Mouse (Mus musculus): ENCODE measurements around the gene Hist1h2bj. TPM values are rescaled to one million over a fixed set of nuclear protein-coding genes. Genes with fewer than 3 reads are reported as not detected.

Hist1h2bj gene
- polyA plus RNA-seq, 1 experiment from 2014 or later, result 7.7 TPM

GRCm38 (mm10) chr13:22009642-22010041, 33.4 kb upstream of the Hist1h2bj start, which contains the start of gene Prss16:
Gene Prss16 (minus strand): TSS chr13:22009742.
- H3K9me3 ChIP-seq (ENCODE audit: control insufficient read depth, low read length), result no peaks in the 10 kb centered on the region
- H3K9ac ChIP-seq (ENCODE audit: low read depth, low read length), result no peak within 1 kb of the TSS
- ATAC-seq, result no peak
- H3K27me3 ChIP-seq (replicated peaks; ENCODE audit: control insufficient read depth, insufficient read depth, low read length), result peaks cover 66% of the 10 kb centered on the region
- H3K4me3 ChIP-seq (ENCODE audit: low read length), result no peak within 1 kb of the TSS
- H3K36me3 ChIP-seq (ENCODE audit: control insufficient read depth, insufficient read depth, low read length), result no peaks in the 10 kb centered on the region
- no peak within 1 kb of the TSS for H3K4me2 ChIP-seq (ENCODE audit: low read depth, low read length)
- H3K4me1 ChIP-seq (ENCODE audit: control insufficient read depth, insufficient read depth, low read length), result peaks cover 22% of the 10 kb centered on the region; the same call in 1 of the 2 replicates
- 43% methylated on average over 7 of the region's 7 CpGs for WGBS
- no peak within 1 kb of the TSS for H3K27ac ChIP-seq (ENCODE audit: low read length)

GRCm38 (mm10) chr13:22013716-22014115, 29.3 kb upstream of the Hist1h2bj start:
- ATAC-seq, result no peak
- H3K9ac ChIP-seq (ENCODE audit: low read depth, low read length), result no peak overlapping the region
- no peaks in the 10 kb centered on the region for H3K9me3 ChIP-seq (ENCODE audit: control insufficient read depth, low read length)
- peaks cover 44% of the 10 kb centered on the region for H3K27me3 ChIP-seq (replicated peaks; ENCODE audit: control insufficient read depth, insufficient read depth, low read length)
- H3K36me3 ChIP-seq (ENCODE audit: control insufficient read depth, insufficient read depth, low read length), result no peaks in the 10 kb centered on the region
- H3K4me3 ChIP-seq (ENCODE audit: low read length), result 0 out of 2 replicates have a peak overlapping the region, but pooled peaks have one; percentile 2
- peaks cover 11% of the 10 kb centered on the region; the same call in 1 of the 2 replicates for H3K4me1 ChIP-seq (ENCODE audit: control insufficient read depth, insufficient read depth, low read length)
- H3K27ac ChIP-seq (ENCODE audit: low read length), result no peak overlapping the region
- WGBS, result 19% methylated on average over 13 of the region's 13 CpGs
- H3K4me2 ChIP-seq (ENCODE audit: low read depth, low read length), result no peak overlapping the region

GRCm38 (mm10) chr13:22014411-22014845, 28.6 kb upstream of the Hist1h2bj start:
- no peak overlapping the region for H3K9ac ChIP-seq (ENCODE audit: low read depth, low read length)
- no peaks in the 10 kb centered on the region for H3K9me3 ChIP-seq (ENCODE audit: control insufficient read depth, low read length)
- peaks cover 12% of the 10 kb centered on the region; the same call in 1 of the 2 replicates for H3K4me1 ChIP-seq (ENCODE audit: control insufficient read depth, insufficient read depth, low read length)
- peak overlapping the region; percentile 47 for H3K4me2 ChIP-seq (ENCODE audit: low read depth, low read length)
- 15% methylated on average over 17 of the region's 17 CpGs for WGBS
- peaks cover 37% of the 10 kb centered on the region for H3K27me3 ChIP-seq (replicated peaks; ENCODE audit: control insufficient read depth, insufficient read depth, low read length)
- H3K27ac ChIP-seq (ENCODE audit: low read length), result no peak overlapping the region
- no peak; the same call in 1 of the 2 replicates for ATAC-seq
- H3K36me3 ChIP-seq (ENCODE audit: control insufficient read depth, insufficient read depth, low read length), result no peaks in the 10 kb centered on the region
- H3K4me3 ChIP-seq (ENCODE audit: low read length), result peak overlapping the region; percentile 27

DNA sequence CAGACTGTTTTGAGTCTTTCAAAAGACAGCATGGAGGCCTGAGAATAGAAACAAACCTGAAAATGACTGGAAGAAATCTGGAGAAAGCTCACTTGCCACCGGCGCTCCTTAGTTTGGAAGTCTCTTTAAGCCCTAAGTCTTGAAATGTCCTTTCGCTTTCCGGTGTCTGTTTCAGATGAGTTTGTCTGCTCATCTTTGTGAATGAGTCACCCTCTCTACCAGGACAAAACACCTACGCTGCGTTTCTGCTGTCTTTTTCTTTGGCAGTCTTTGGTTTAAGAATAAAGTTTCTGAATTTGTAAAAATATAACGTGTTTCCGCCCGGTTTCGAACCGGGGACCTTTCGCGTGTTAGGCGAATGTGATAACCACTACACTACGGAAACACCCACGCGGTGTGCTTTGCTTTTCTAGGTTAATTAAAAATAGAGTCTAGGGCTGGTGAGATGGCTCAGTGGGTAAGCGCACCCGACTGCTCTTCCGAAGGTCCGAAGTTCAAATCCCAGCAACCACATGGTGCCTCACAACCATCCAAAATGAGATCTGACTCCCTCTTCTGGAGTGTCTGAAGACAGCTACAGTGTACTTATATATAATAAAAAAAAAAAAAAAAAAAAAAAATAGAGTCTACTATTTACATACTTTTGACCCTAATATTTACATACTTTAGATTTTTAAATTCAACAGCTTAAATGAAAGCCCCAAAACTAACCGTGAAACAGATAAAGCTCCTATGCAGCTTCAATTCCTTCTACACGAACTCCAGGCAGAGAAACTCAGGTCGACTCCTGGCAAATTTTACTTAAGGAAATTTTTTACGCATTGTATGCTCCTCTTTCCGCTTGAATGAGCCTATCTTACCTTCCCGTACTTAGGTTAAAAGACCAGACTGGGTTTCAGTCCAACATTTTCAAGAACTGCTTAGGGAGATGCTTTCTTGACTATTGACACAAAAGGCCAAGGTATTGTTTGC, 27.2 kb upstream of the Hist1h2bj start:
- Histone ChIP-seq H3K9me3 (ENCODE audit: control insufficient read depth, low read length) (no peaks in the 10 kb centered on the region), H3K4me2 (ENCODE audit: low read depth, low read length) (peak overlapping the region; percentile 38; the same call in 1 of the 2 replicates), H3K27me3 (replicated peaks; ENCODE audit: control insufficient read depth, insufficient read depth, low read length) (peaks cover 26% of the 10 kb centered on the region), H3K9ac (ENCODE audit: low read depth, low read length) (no peak overlapping the region), H3K27ac (ENCODE audit: low read length) (no peak overlapping the region), H3K36me3 (ENCODE audit: control insufficient read depth, insufficient read depth, low read length) (no peaks in the 10 kb centered on the region), H3K4me3 (ENCODE audit: low read length) (peak overlapping the region; percentile 22), H3K4me1 (ENCODE audit: control insufficient read depth, insufficient read depth, low read length) (peaks cover 16% of the 10 kb centered on the region; the same call in 1 of the 2 replicates)
- ATAC-seq, result peak; percentile 84
- 15% methylated on average over 27 of the region's 27 CpGs for WGBS

DNA sequence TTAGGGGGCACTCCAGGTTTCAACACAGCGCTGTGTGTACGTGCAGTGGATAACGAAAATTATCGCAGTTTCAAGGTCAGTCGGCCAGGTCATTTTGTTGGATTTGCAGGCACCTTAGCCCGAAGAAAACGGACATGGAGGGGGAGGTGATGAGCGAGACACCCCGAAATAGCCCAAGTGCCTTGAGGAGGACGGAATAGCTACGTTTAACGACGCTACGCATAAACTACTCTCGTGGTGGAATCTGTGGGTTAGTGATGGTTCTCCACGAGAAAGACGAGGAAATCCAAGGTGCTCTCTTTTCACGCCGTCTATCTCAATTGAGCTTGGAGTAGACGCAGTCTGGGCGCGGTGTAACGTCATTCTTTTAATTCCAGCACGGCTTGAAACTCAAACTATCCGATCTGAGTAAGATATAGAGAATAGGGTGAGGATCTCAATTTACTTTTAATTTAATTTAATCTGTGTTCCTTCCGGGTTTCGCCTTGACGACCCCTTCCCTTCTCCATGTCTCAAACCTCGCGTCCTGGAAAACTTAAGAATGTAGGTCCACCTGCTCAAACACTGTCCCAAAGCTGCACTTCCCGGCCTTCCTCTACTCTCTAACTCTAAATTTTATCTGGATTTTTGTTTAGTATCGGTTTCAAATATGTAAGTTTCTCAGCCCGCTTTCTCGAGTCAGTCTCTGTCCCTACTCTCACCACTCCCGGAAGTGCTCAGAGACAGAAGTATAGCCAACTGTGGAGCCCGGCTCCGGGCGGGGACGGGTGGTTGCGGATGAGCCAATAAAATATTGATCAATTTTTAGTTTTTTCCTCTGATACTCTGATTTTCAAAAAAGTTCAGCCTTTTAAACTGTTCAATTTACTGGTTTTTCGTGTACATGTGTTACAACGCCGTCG, 22.8 kb upstream of the Hist1h2bj start:
- 1% methylated on average over 44 of the region's 44 CpGs for WGBS
- Histone ChIP-seq H3K36me3 (ENCODE audit: control insufficient read depth, insufficient read depth, low read length) (no peaks in the 10 kb centered on the region), H3K27me3 (replicated peaks; ENCODE audit: control insufficient read depth, insufficient read depth, low read length) (0 out of 2 replicates have a peak, but pooled peaks cover 3% of the 10 kb centered on the region), H3K27ac (ENCODE audit: low read length) (0 out of 2 replicates have a peak overlapping the region, but pooled peaks have one; percentile 10), H3K4me3 (ENCODE audit: low read length) (peak overlapping the region; percentile 47), H3K4me2 (ENCODE audit: low read depth, low read length) (peak overlapping the region; percentile 61), H3K9ac (ENCODE audit: low read depth, low read length) (peak overlapping the region; percentile 53), H3K9me3 (ENCODE audit: control insufficient read depth, low read length) (no peaks in the 10 kb centered on the region), H3K4me1 (ENCODE audit: control insufficient read depth, insufficient read depth, low read length) (peaks cover 10% of the 10 kb centered on the region; the same call in 1 of the 2 replicates)
- peak; percentile 80 for ATAC-seq

DNA sequence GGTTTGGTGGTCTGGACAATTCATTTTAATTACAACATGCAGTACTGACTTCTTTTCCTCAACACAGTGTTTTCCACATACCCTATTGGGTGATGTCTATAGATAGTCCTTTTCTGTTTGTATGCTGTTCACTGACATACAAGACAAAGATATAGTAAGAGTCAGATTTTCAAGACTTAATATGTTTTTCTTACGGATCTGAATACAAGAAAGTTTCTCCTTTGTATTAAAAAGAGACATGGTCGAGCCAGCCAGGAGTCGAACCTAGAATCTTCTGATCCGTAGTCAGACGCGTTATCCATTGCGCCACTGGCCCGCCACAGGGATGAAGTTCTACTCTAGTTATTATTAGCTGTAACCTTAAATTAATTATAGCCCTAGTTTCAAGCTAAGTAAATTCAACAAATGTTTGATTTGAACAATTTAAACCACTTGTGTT, 22.1 kb upstream of the Hist1h2bj start:
- peak overlapping the region; percentile 61 for H3K4me2 ChIP-seq (ENCODE audit: low read depth, low read length)
- peak; percentile 82 for ATAC-seq
- no peaks in the 10 kb centered on the region for H3K9me3 ChIP-seq (ENCODE audit: control insufficient read depth, low read length)
- peak overlapping the region; percentile 53; the same call in 1 of the 2 replicates for H3K9ac ChIP-seq (ENCODE audit: low read depth, low read length)
- H3K27ac ChIP-seq (ENCODE audit: low read length), result no peak overlapping the region
- 0% methylated on average over 8 of the region's 8 CpGs for WGBS
- peak overlapping the region; percentile 47 for H3K4me3 ChIP-seq (ENCODE audit: low read length)
- H3K27me3 ChIP-seq (replicated peaks; ENCODE audit: control insufficient read depth, insufficient read depth, low read length), result 0 out of 2 replicates have a peak, but pooled peaks cover 2% of the 10 kb centered on the region
- peaks cover 11% of the 10 kb centered on the region for H3K4me1 ChIP-seq (ENCODE audit: control insufficient read depth, insufficient read depth, low read length)
- H3K36me3 ChIP-seq (ENCODE audit: control insufficient read depth, insufficient read depth, low read length), result no peaks in the 10 kb centered on the region

DNA sequence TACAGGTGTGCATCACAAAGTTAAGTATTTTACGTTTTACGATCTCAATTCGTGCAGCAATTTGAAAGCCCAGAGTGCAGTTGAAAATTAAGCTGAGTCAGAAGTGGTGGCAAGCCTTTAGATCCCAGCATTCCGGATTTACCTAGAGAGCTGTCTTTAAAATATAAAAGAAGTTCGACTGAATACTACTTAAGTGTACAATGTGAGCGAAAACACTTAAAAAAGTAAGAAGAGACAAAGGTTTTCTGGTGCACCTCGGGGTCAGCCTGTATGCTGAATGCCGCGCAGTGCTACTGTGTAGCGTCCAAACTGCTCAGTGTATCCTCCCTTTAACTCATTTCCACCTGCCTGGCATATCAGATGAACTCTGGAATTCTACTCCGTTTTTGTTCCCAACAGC, 21.4 kb upstream of the Hist1h2bj start:
- peak; percentile 49; the same call in 1 of the 2 replicates for ATAC-seq
- under 1% methylated on average over 11 of the region's 11 CpGs for WGBS
- Histone ChIP-seq H3K4me3 (ENCODE audit: low read length) (peak overlapping the region; percentile 47), H3K27ac (ENCODE audit: low read length) (peak overlapping the region; percentile 2; the same call in 1 of the 2 replicates), H3K9me3 (ENCODE audit: control insufficient read depth, low read length) (no peaks in the 10 kb centered on the region), H3K4me1 (ENCODE audit: control insufficient read depth, insufficient read depth, low read length) (peaks cover 11% of the 10 kb centered on the region), H3K9ac (ENCODE audit: low read depth, low read length) (peak overlapping the region; percentile 58), H3K27me3 (replicated peaks; ENCODE audit: control insufficient read depth, insufficient read depth, low read length) (0 out of 2 replicates have a peak, but pooled peaks cover under 1% of the 10 kb centered on the region), H3K4me2 (ENCODE audit: low read depth, low read length) (peak overlapping the region; percentile 61), H3K36me3 (ENCODE audit: control insufficient read depth, insufficient read depth, low read length) (no peaks in the 10 kb centered on the region)

- Histone ChIP-seq H3K4me2 (ENCODE audit: low read depth, low read length) (peak overlapping the region; percentile 61), H3K27me3 (replicated peaks; ENCODE audit: control insufficient read depth, insufficient read depth, low read length) (no peaks in the 10 kb centered on the region), H3K36me3 (ENCODE audit: control insufficient read depth, insufficient read depth, low read length) (no peaks in the 10 kb centered on the region), H3K4me1 (ENCODE audit: control insufficient read depth, insufficient read depth, low read length) (peaks cover 11% of the 10 kb centered on the region), H3K4me3 (ENCODE audit: low read length) (peak overlapping the region; percentile 47), H3K27ac (ENCODE audit: low read length) (0 out of 2 replicates have a peak overlapping the region, but pooled peaks have one; percentile 2), H3K9ac (ENCODE audit: low read depth, low read length) (peak overlapping the region; percentile 58), H3K9me3 (ENCODE audit: control insufficient read depth, low read length) (no peaks in the 10 kb centered on the region)
- WGBS, result under 1% methylated on average over 9 of the region's 9 CpGs
- peak; percentile 68 for ATAC-seq
These were observed 20.8 kb upstream of the Hist1h2bj start for GRCm38 (mm10) chr13:22022241-22022640.
